Comparison of ENCODE assay signal across 8 mouse cellular contexts in the genomic region with DNA sequence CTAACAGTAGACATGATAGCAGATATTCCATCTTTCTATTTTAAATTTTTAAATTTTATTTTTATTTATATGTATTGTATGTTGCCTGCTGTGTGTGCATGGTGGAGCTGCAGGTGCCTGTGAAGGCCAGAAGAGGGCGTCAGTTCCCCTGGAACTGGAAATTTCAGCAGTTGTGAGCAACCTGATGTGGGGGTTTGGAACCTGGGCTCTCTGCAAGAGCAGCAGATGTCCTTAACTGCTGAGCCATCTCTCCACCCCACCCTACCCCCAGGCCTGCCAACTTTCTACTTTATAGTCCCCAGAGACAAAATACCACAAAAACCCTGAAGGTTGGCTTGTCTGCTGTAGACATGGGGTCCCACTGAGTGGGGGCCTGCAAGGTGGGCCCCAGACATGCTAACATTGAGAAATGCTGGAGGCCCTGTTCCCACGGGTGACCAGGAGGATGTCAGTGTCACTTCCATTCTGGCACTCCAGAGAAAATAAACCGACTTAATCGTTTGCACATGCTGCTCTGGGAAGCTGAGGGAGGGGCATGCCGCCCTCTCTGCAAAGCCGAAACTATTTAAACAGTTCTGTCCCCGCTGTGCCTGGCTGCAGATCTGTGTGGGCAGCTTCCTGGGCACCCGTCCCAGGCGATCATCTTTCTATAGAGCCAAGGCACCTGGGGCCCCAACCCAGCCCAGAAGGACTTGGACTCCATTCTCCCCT. TPM values are rescaled to one million over a fixed set of nuclear protein-coding genes. Genes with fewer than 3 reads are reported as not detected.
DNase-seq lines count a peak whose midpoint lies in the region; ATAC-seq and TF ChIP-seq lines count a peak whose summit lies in the region.

No protein-coding gene starts in this region.

- H3K4me2 ChIP-seq in embryonic facial prominence, embryonic 11.5 days (ENCODE audit: low read depth, low read length): no peak overlapping the region
- H3K4me2 ChIP-seq in hindbrain, embryonic 13.5 days: no peak overlapping the region
- peak overlapping the region; percentile 23; the same call in 1 of the 2 replicates for H3K4me2 ChIP-seq in limb, embryonic 14.5 days (replicated peaks; ENCODE audit: low read depth, low read length, severe bottlenecking)

- H3K4me1 ChIP-seq in testis, adult 2 months (ENCODE audit: control insufficient read depth, insufficient read depth, low read length): no peaks in the 10 kb centered on the region
- no peaks in the 10 kb centered on the region; the same call in 1 of the 2 replicates for H3K4me1 ChIP-seq in embryonic facial prominence, embryonic 11.5 days (ENCODE audit: control insufficient read depth, insufficient read depth, low read length)
- 0 out of 2 replicates have a peak, but pooled peaks cover 3% of the 10 kb centered on the region for H3K4me1 ChIP-seq in hindbrain, embryonic 13.5 days (replicated peaks)
- peaks cover 11% of the 10 kb centered on the region for H3K4me1 ChIP-seq in limb, embryonic 14.5 days (ENCODE audit: control insufficient read depth, insufficient read depth, low read length)

- TF ChIP-seq CTCF in testis, adult 2 months (IDR thresholded peaks at IDR 0.05; ENCODE audit: control insufficient read depth, insufficient read depth, insufficient replicate concordance, low read depth, low read length): peak; percentile 38; the same call in 1 of the 2 replicates

- no peak overlapping the region for H3K9ac ChIP-seq in embryonic facial prominence, embryonic 11.5 days (replicated peaks; ENCODE audit: low read length)
- H3K9ac ChIP-seq in hindbrain, embryonic 13.5 days: no peak overlapping the region
- no peak overlapping the region for H3K9ac ChIP-seq in limb, embryonic 14.5 days (ENCODE audit: low read depth, low read length, severe bottlenecking)

- H3K27ac ChIP-seq in testis, adult 2 months (ENCODE audit: control insufficient read depth, insufficient read depth, low read depth, low read length): no peak overlapping the region
- peak overlapping the region; percentile 31 for H3K27ac ChIP-seq in embryonic facial prominence, embryonic 11.5 days (replicated peaks; ENCODE audit: low read depth, low read length)
- peak overlapping the region; percentile 23; the same call in 1 of the 2 replicates for H3K27ac ChIP-seq in hindbrain, embryonic 13.5 days
- peak overlapping the region; percentile 81 for H3K27ac ChIP-seq in limb, embryonic 14.5 days (replicated peaks; ENCODE audit: low read depth, low read length)

- no peaks in the 10 kb centered on the region for H3K36me3 ChIP-seq in testis, adult 2 months (ENCODE audit: control insufficient read depth, insufficient read depth, low read length)
- H3K36me3 ChIP-seq in embryonic facial prominence, embryonic 11.5 days (replicated peaks; ENCODE audit: control insufficient read depth, insufficient read depth, low read depth, low read length): no peaks in the 10 kb centered on the region; the same call in 1 of the 2 replicates
- no peaks in the 10 kb centered on the region for H3K36me3 ChIP-seq in hindbrain, embryonic 13.5 days
- peaks cover 30% of the 10 kb centered on the region for H3K36me3 ChIP-seq in limb, embryonic 14.5 days (ENCODE audit: control insufficient read depth, insufficient read depth, low read length)

- no peak overlapping the region for H3K4me3 ChIP-seq in testis, adult 2 months (ENCODE audit: control insufficient read depth, low read depth, low read length)
- H3K4me3 ChIP-seq in embryonic facial prominence, embryonic 11.5 days (ENCODE audit: low read depth, low read length): no peak overlapping the region
- no peak overlapping the region for H3K4me3 ChIP-seq in hindbrain, embryonic 13.5 days
- H3K4me3 ChIP-seq in limb, embryonic 14.5 days (replicated peaks; ENCODE audit: low read length): no peak overlapping the region; the same call in 1 of the 2 replicates

- no peaks in the 10 kb centered on the region for H3K9me3 ChIP-seq in embryonic facial prominence, embryonic 11.5 days (replicated peaks; ENCODE audit: control insufficient read depth, low read length)
- no peaks in the 10 kb centered on the region for H3K9me3 ChIP-seq in hindbrain, embryonic 13.5 days
- H3K9me3 ChIP-seq in limb, embryonic 14.5 days (ENCODE audit: control insufficient read depth, low read length): no peaks in the 10 kb centered on the region

- no peak for TF ChIP-seq POLR2A in testis, adult 2 months (IDR thresholded peaks at IDR 0.05; ENCODE audit: control insufficient read depth, low read depth, low read length)
- TF ChIP-seq POLR2A in limb, embryonic 14.5 days (IDR thresholded peaks at IDR 0.05; ENCODE audit: borderline replicate concordance, extremely low read depth, insufficient read depth, insufficient read length): no peak

- no peak for DNase-seq in testis, postnatal 10 days (ENCODE audit: low spot score)
- peak; percentile 90 for DNase-seq in embryonic facial prominence, embryonic 11.5 days (ENCODE audit: low spot score)
- DNase-seq in limb, embryonic 14.5 days (ENCODE audit: low spot score): peak; percentile 72
- no peak for DNase-seq in heart, postnatal 14 days
- no peak for DNase-seq in adrenal gland, adult 2 months
- DNase-seq in adrenal gland, adult 18-20 months (ENCODE audit: low spot score in 2 of 2): no peak

- no peak; the same call in 1 of the 2 replicates for ATAC-seq in embryonic facial prominence, embryonic 11.5 days (replicated peaks; ENCODE audit: insufficient number of reproducible peaks, low FRiP score, low TSS enrichment, low read depth)
- no peak for ATAC-seq in hindbrain, embryonic 13.5 days (ENCODE audit: low FRiP score)
- ATAC-seq in limb, embryonic 14.5 days (ENCODE audit: low FRiP score, low read depth): peak; percentile 58

- no peaks in the 10 kb centered on the region for H3K27me3 ChIP-seq in testis, adult 2 months (ENCODE audit: control insufficient read depth, insufficient read depth, low read length)
- no peaks in the 10 kb centered on the region for H3K27me3 ChIP-seq in embryonic facial prominence, embryonic 11.5 days (ENCODE audit: control insufficient read depth, insufficient read depth, low read length)
- no peaks in the 10 kb centered on the region for H3K27me3 ChIP-seq in hindbrain, embryonic 13.5 days
- H3K27me3 ChIP-seq in limb, embryonic 14.5 days (ENCODE audit: control insufficient read depth, insufficient read depth, low read length): no peaks in the 10 kb centered on the region

- whole genome bisulfite sequencing in embryonic facial prominence, embryonic 11.5 days: 27% methylated on average over 9 of the region's 9 CpGs
- 54% methylated on average over 9 of the region's 9 CpGs for WGBS in hindbrain, embryonic 13.5 days
- 17% methylated on average over 9 of the region's 9 CpGs for WGBS in limb, embryonic 14.5 days

- intact Hi-C loops in heart, postnatal 14 days (cut with DNase I): no loop called here

RNA-seq across cellular contexts. Expression of gene Ptges, which starts 44.1 kb away (rescaled TPM):
- 3.9 and 15.6 TPM in 2 replicates for polyA plus RNA-seq in testis, adult 2 months (2012; rRNA removed)
- polyA plus RNA-seq in embryonic facial prominence, embryonic 11.5 days (2014; fragmentation: Nextera tagmentation; extraction: Ambion mirVana): 9.1 and 9.3 TPM in 2 replicates
- polyA plus RNA-seq in hindbrain, embryonic 13.5 days (2015; fragmentation: Nextera tagmentation; extraction: Ambion mirVana): 3.8 and 5.8 TPM in 2 replicates
- polyA plus RNA-seq in limb, embryonic 14.5 days (2012; rRNA removed): 16.4 and 22.7 TPM in 2 replicates
- 17.8 and 20.5 TPM in 2 replicates for polyA plus RNA-seq in limb, embryonic 14.5 days (2014; fragmentation: Nextera tagmentation; extraction: Ambion mirVana)
- total RNA-seq in heart, postnatal 14 days (2021): 1 to 10 TPM; 1.9 to 3.2 TPM
- 10 to 100 TPM; 25.4 to 34.1 TPM for total RNA-seq in adrenal gland, adult 2 months (2021)
- 37.9 and 73.5 TPM in 2 replicates for polyA plus RNA-seq in adrenal gland, adult 2 months (2012; rRNA removed)
- 10 to 100 TPM; 23.9 to 63.5 TPM for total RNA-seq in adrenal gland, adult 18-20 months (2021)

RNA-seq across cellular contexts. Expression of gene Prrx2, which starts 50.8 kb away (rescaled TPM):
- 1.0 and 1.5 TPM in 2 replicates for polyA plus RNA-seq in testis, adult 2 months (2012; rRNA removed)
- polyA plus RNA-seq in embryonic facial prominence, embryonic 11.5 days (2014; fragmentation: Nextera tagmentation; extraction: Ambion mirVana): 106 and 109 TPM in 2 replicates
- polyA plus RNA-seq in hindbrain, embryonic 13.5 days (2015; fragmentation: Nextera tagmentation; extraction: Ambion mirVana): 3.0 and 3.8 TPM in 2 replicates
- 176 and 268 TPM in 2 replicates for polyA plus RNA-seq in limb, embryonic 14.5 days (2012; rRNA removed)
- polyA plus RNA-seq in limb, embryonic 14.5 days (2014; fragmentation: Nextera tagmentation; extraction: Ambion mirVana): 93.1 and 112 TPM in 2 replicates
- total RNA-seq in heart, postnatal 14 days (2021): 1 to 10 TPM in 1 of 2 experiments, under 1 TPM in 1; 0.80 to 1.2 TPM
- 1 to 10 TPM; 2.1 to 2.2 TPM for total RNA-seq in adrenal gland, adult 2 months (2021)
- 4.3 and 5.0 TPM in 2 replicates for polyA plus RNA-seq in adrenal gland, adult 2 months (2012; rRNA removed)
- 1 to 10 TPM in 1 of 2 experiments, under 1 TPM in 1; 0.33 to 1.8 TPM for total RNA-seq in adrenal gland, adult 18-20 months (2021)

RNA-seq across cellular contexts. Expression of gene Asb6, which starts 55.5 kb away (rescaled TPM):
- polyA plus RNA-seq in testis, adult 2 months (2012; rRNA removed): 9.3 and 10.5 TPM in 2 replicates
- polyA plus RNA-seq in embryonic facial prominence, embryonic 11.5 days (2014; fragmentation: Nextera tagmentation; extraction: Ambion mirVana): 27.6 and 35.7 TPM in 2 replicates
- polyA plus RNA-seq in hindbrain, embryonic 13.5 days (2015; fragmentation: Nextera tagmentation; extraction: Ambion mirVana): 38.3 and 41.0 TPM in 2 replicates
- polyA plus RNA-seq in limb, embryonic 14.5 days (2012; rRNA removed): 36.8 and 48.7 TPM in 2 replicates
- 29.5 and 31.8 TPM in 2 replicates for polyA plus RNA-seq in limb, embryonic 14.5 days (2014; fragmentation: Nextera tagmentation; extraction: Ambion mirVana)
- total RNA-seq in heart, postnatal 14 days (2021): 1 to 10 TPM; 7.9 to 9.0 TPM
- total RNA-seq in adrenal gland, adult 2 months (2021): 10 to 100 TPM; 24.7 to 30.3 TPM
- polyA plus RNA-seq in adrenal gland, adult 2 months (2012; rRNA removed): 58.2 and 62.5 TPM in 2 replicates
- 10 to 100 TPM; 27.1 to 33.8 TPM for total RNA-seq in adrenal gland, adult 18-20 months (2021)

Comparison
In these comparisons a context has a peak if more than half of its experiments do, and no peak if none do; other contexts are left out.
1. DNase-seq: peak in embryonic facial prominence, embryonic 11.5 days (single experiment) and limb, embryonic 14.5 days (single experiment); none in testis, postnatal 10 days (single experiment), heart, postnatal 14 days (0 of 2), adrenal gland, adult 2 months (single experiment) and adrenal gland, adult 18-20 months (0 of 2).
2. RNA of gene Prrx2, which starts 50.8 kb away (polyA plus RNA-seq): 93.1 to 268 TPM in limb, embryonic 14.5 days and 106 to 109 TPM in embryonic facial prominence, embryonic 11.5 days; 4.3 to 5.0 TPM in adrenal gland, adult 2 months, 3.0 to 3.8 TPM in hindbrain, embryonic 13.5 days and 1.0 to 1.5 TPM in testis, adult 2 months; every median in the first group is over 10 times any median in the second.